Mouse (Mus musculus) C2C12 (cell line): Measurements from ENCODE around the gene Gad1. TPM values are rescaled to one million over a fixed set of nuclear protein-coding genes. Genes with fewer than 3 reads are reported as not detected.
"Not testable (repeated sequence)": the region's sequence is repeated elsewhere in the genome, so short reads cannot be mapped to it uniquely, and the experiment has no call there.

ENCODE experiments used
- H3K27me3 ChIP-seq: one replicate; pipeline ENCODE4 v1.6.1; 2011; ENCODE audit not compliant: control insufficient read depth, insufficient read depth, insufficient read length
- H3K36me3 ChIP-seq: one replicate; pipeline ENCODE4 v1.6.1; 2011; ENCODE audit not compliant: control insufficient read depth, insufficient read depth
- H3K4me3 ChIP-seq: one replicate; pipeline ENCODE4 v1.5.1; 2011; ENCODE audit warnings: mild to moderate bottlenecking, control low read depth; ENCODE audit not compliant: poor library complexity, insufficient read depth, severe bottlenecking
- H3K79me2 ChIP-seq: one replicate; pipeline ENCODE4 v1.6.1; 2011; ENCODE audit not compliant: control insufficient read depth, insufficient read depth
- H3K79me3 ChIP-seq: one replicate; pipeline ENCODE4 v1.6.1; 2011; ENCODE audit warnings: low read depth, control low read depth
- H3ac ChIP-seq: one replicate; pipeline ENCODE3; 2011; ENCODE audit warnings: low read depth; ENCODE audit not compliant: control insufficient read depth, insufficient read length
- CEBPB ChIP-seq: IDR thresholded peaks from one replicate; pipeline ENCODE4 v1.6.1; 2011; ENCODE audit warnings: low read depth, mild to moderate bottlenecking, control low read depth, moderate library complexity
- CTCF ChIP-seq: IDR thresholded peaks from one replicate; pipeline ENCODE4 v1.5.1; 2011; ENCODE audit not compliant: control insufficient read depth, insufficient read depth, insufficient read length
- FOSL1 ChIP-seq: IDR thresholded peaks from one replicate; pipeline ENCODE4 v1.8.0; 2011; ENCODE audit warnings: mild to moderate bottlenecking, low read length; ENCODE audit not compliant: poor library complexity, insufficient read depth, severe bottlenecking
- MAX ChIP-seq: IDR thresholded peaks from one replicate; pipeline ENCODE4 v1.6.1; 2011; ENCODE audit warnings: mild to moderate bottlenecking, control low read depth
- MYOD1 ChIP-seq: IDR thresholded peaks from one replicate; pipeline ENCODE4 v1.6.1; 2011; ENCODE audit warnings: low read depth; ENCODE audit not compliant: control insufficient read depth, insufficient read length
- MYOG ChIP-seq: IDR thresholded peaks from one replicate; pipeline ENCODE4 v1.6.1; 2011; ENCODE audit not compliant: control insufficient read depth, insufficient read length; ENCODE audit errors: extremely low read depth
- USF1 ChIP-seq: IDR thresholded peaks from one replicate; pipeline ENCODE4 v1.6.1; 2011; ENCODE audit warnings: low read depth, mild to moderate bottlenecking, control low read depth, moderate library complexity
- polyA plus RNA-seq: library from polyadenylated mRNA; unstranded; fragments of >200 nt; fragmentation: generic; extraction: Trizol; gene quantifications from one replicate; pipeline ENCODE4 v1.2.1, GENCODE M21; 2012; ENCODE audit warnings: missing spikeins

The Gad1 gene
- polyA plus RNA-seq, 1 experiment = not detected

- H3K4me3 ChIP-seq = peak overlapping the region; percentile 26
- no peaks in the 10 kb centered on the region for H3K79me3 ChIP-seq
- H3K36me3 ChIP-seq = no peaks in the 10 kb centered on the region
- H3K79me2 ChIP-seq = no peaks in the 10 kb centered on the region
- TF ChIP-seq MYOD1 (no peak), USF1 (no peak)
- H3K27me3 ChIP-seq = no peaks in the 10 kb centered on the region
- peak overlapping the region; percentile 27 for H3ac ChIP-seq
Observed at GRCm38 (mm10) chr2:70509021-70509632, 43.7 kb upstream of the Gad1 start.

- not testable (repeated sequence) for H3K79me3 ChIP-seq, H3K27me3 ChIP-seq, H3K36me3 ChIP-seq, H3K4me3 ChIP-seq, H3K79me2 ChIP-seq, H3ac ChIP-seq
Observed at GRCm38 (mm10) chr2:70538283-70538682, 14.6 kb upstream of the Gad1 start.

- no peak overlapping the region for H3K4me3 ChIP-seq
- no peaks in the 10 kb centered on the region for H3K79me2 ChIP-seq
- no peaks in the 10 kb centered on the region for H3K36me3 ChIP-seq
- no peak overlapping the region for H3ac ChIP-seq
- no peaks in the 10 kb centered on the region for H3K79me3 ChIP-seq
- no peaks in the 10 kb centered on the region for H3K27me3 ChIP-seq
- TF ChIP-seq MYOD1 = no peak
- TF ChIP-seq MAX = no peak
Observed at GRCm38 (mm10) chr2:70550671-70551070, 2.2 kb upstream of the Gad1 start.

GRCm38 (mm10) chr2:70551446-70551845 is 1.4 kb upstream of the Gad1 start:
- no peak for TF ChIP-seq CTCF
- TF ChIP-seq CEBPB = no peak
- TF ChIP-seq MAX = no peak
- TF ChIP-seq MYOD1 = no peak
- no peak overlapping the region for H3K4me3 ChIP-seq
- H3K79me2 ChIP-seq = no peaks in the 10 kb centered on the region
- H3K79me3 ChIP-seq = no peaks in the 10 kb centered on the region
- no peaks in the 10 kb centered on the region for H3K36me3 ChIP-seq
- no peak overlapping the region for H3ac ChIP-seq
- no peaks in the 10 kb centered on the region for H3K27me3 ChIP-seq

- no peak overlapping the region for H3ac ChIP-seq
- no peak overlapping the region for H3K4me3 ChIP-seq
- H3K79me2 ChIP-seq = no peaks in the 10 kb centered on the region
- no peaks in the 10 kb centered on the region for H3K79me3 ChIP-seq
- no peaks in the 10 kb centered on the region for H3K36me3 ChIP-seq
- TF ChIP-seq FOSL1 (no peak), MYOG (no peak)
- no peaks in the 10 kb centered on the region for H3K27me3 ChIP-seq
Observed at GRCm38 (mm10) chr2:70552067-70552598, 739 bp upstream of the Gad1 start.

GRCm38 (mm10) chr2:70553826-70554225 is 954 bp downstream of the Gad1 start:
- no peaks in the 10 kb centered on the region for H3K79me3 ChIP-seq
- H3K79me2 ChIP-seq = no peaks in the 10 kb centered on the region
- H3ac ChIP-seq = no peak overlapping the region
- no peaks in the 10 kb centered on the region for H3K27me3 ChIP-seq
- no peaks in the 10 kb centered on the region for H3K36me3 ChIP-seq
- TF ChIP-seq MYOD1 (no peak), CTCF (no peak), MAX (no peak), MYOG (no peak), CEBPB (no peak), USF1 (no peak), FOSL1 (no peak)
- H3K4me3 ChIP-seq = no peak overlapping the region

GRCm38 (mm10) chr2:70558112-70558842 is 5.4 kb downstream of the Gad1 start:
- Histone ChIP-seq H3K79me2 (no peaks in the 10 kb centered on the region), H3K4me3 (no peak overlapping the region), H3K36me3 (no peaks in the 10 kb centered on the region), H3ac (no peak overlapping the region), H3K27me3 (peaks cover 24% of the 10 kb centered on the region), H3K79me3 (no peaks in the 10 kb centered on the region)
- TF ChIP-seq FOSL1 (no peak), CTCF (peak; percentile 59), MAX (no peak), USF1 (no peak), MYOG (no peak)
